Mouse (Mus musculus): ENCODE data around the gene Ankar. TPM values are rescaled to one million over a fixed set of nuclear protein-coding genes. Genes with fewer than 3 reads are reported as not detected.

Gene Ankar
- polyA plus RNA-seq, 1 experiment, result not detected

GRCm38 (mm10) chr1:72718846-72719245 lies 18.5 kb upstream of the Ankar start:
- no peaks in the 10 kb centered on the region for H3K27me3 ChIP-seq (replicated peaks; ENCODE audit: control insufficient read depth, insufficient read depth, low read length)
- no peak overlapping the region for H3K4me3 ChIP-seq (ENCODE audit: insufficient read depth, low read depth, low read length)
- peak; percentile 71 for DNase-seq
- peak; percentile 91 for TF ChIP-seq CTCF (conservative IDR thresholded peaks at IDR 0.05; ENCODE audit: insufficient read depth, insufficient read length, low read depth, low read length)
- TF ChIP-seq POLR2A (IDR thresholded peaks at IDR 0.05; ENCODE audit: low read depth, low read length), result no peak
- WGBS, result 33% methylated on average over 5 of the region's 5 CpGs
- peaks cover 4% of the 10 kb centered on the region; the same call in 1 of the 2 replicates for H3K36me3 ChIP-seq (ENCODE audit: control insufficient read depth, insufficient read depth, low read length)
- H3K27ac ChIP-seq (ENCODE audit: insufficient read depth, low read depth, low read length), result no peak overlapping the region
- H3K4me1 ChIP-seq (ENCODE audit: control insufficient read depth, insufficient read depth, low read length), result no peaks in the 10 kb centered on the region

- Histone ChIP-seq H3K4me1 (ENCODE audit: control insufficient read depth, insufficient read depth, low read length) (no peaks in the 10 kb centered on the region), H3K27me3 (replicated peaks; ENCODE audit: control insufficient read depth, insufficient read depth, low read length) (no peaks in the 10 kb centered on the region), H3K27ac (ENCODE audit: insufficient read depth, low read depth, low read length) (no peak overlapping the region), H3K4me3 (ENCODE audit: insufficient read depth, low read depth, low read length) (no peak overlapping the region), H3K36me3 (ENCODE audit: control insufficient read depth, insufficient read depth, low read length) (peaks cover 10% of the 10 kb centered on the region)
- DNase-seq, result no peak
- WGBS, result 89% methylated on average over 7 of the region's 7 CpGs
- TF ChIP-seq CTCF (conservative IDR thresholded peaks at IDR 0.05; ENCODE audit: insufficient read depth, insufficient read length, low read depth, low read length) (no peak), POLR2A (IDR thresholded peaks at IDR 0.05; ENCODE audit: low read depth, low read length) (no peak)
These were observed 17.2 kb upstream of the Ankar start for GRCm38 (mm10) chr1:72717540-72717939.

- Histone ChIP-seq H3K4me3 (ENCODE audit: insufficient read depth, low read depth, low read length) (no peak overlapping the region), H3K4me1 (ENCODE audit: control insufficient read depth, insufficient read depth, low read length) (no peaks in the 10 kb centered on the region), H3K36me3 (ENCODE audit: control insufficient read depth, insufficient read depth, low read length) (peaks cover 11% of the 10 kb centered on the region), H3K27me3 (replicated peaks; ENCODE audit: control insufficient read depth, insufficient read depth, low read length) (no peaks in the 10 kb centered on the region), H3K27ac (ENCODE audit: insufficient read depth, low read depth, low read length) (no peak overlapping the region)
- TF ChIP-seq CTCF (conservative IDR thresholded peaks at IDR 0.05; ENCODE audit: insufficient read depth, insufficient read length, low read depth, low read length) (peak; percentile 83), POLR2A (IDR thresholded peaks at IDR 0.05; ENCODE audit: low read depth, low read length) (no peak)
- DNase-seq, result peak; percentile 74
- WGBS, result 4% methylated on average over 5 of the region's 5 CpGs
These were observed 16.5 kb upstream of the Ankar start for GRCm38 (mm10) chr1:72716926-72717325.

- TF ChIP-seq CTCF (conservative IDR thresholded peaks at IDR 0.05; ENCODE audit: insufficient read depth, insufficient read length, low read depth, low read length) (no peak), POLR2A (IDR thresholded peaks at IDR 0.05; ENCODE audit: low read depth, low read length) (no peak)
- no peak overlapping the region for H3K4me3 ChIP-seq (ENCODE audit: insufficient read depth, low read depth, low read length)
- 74% methylated on average over 2 of the region's 2 CpGs for WGBS
- no peaks in the 10 kb centered on the region for H3K4me1 ChIP-seq (ENCODE audit: control insufficient read depth, insufficient read depth, low read length)
- H3K36me3 ChIP-seq (ENCODE audit: control insufficient read depth, insufficient read depth, low read length), result peaks cover 11% of the 10 kb centered on the region
- H3K27me3 ChIP-seq (replicated peaks; ENCODE audit: control insufficient read depth, insufficient read depth, low read length), result no peaks in the 10 kb centered on the region
- no peak overlapping the region for H3K27ac ChIP-seq (ENCODE audit: insufficient read depth, low read depth, low read length)
- no peak for DNase-seq
These were observed 16.0 kb upstream of the Ankar start for GRCm38 (mm10) chr1:72716421-72716820.

GRCm38 (mm10) chr1:72715593-72716361 lies 15.4 kb upstream of the Ankar start:
- no peaks in the 10 kb centered on the region for H3K4me1 ChIP-seq (ENCODE audit: control insufficient read depth, insufficient read depth, low read length)
- peaks cover 11% of the 10 kb centered on the region for H3K36me3 ChIP-seq (ENCODE audit: control insufficient read depth, insufficient read depth, low read length)
- no peak overlapping the region for H3K27ac ChIP-seq (ENCODE audit: insufficient read depth, low read depth, low read length)
- no peak overlapping the region for H3K4me3 ChIP-seq (ENCODE audit: insufficient read depth, low read depth, low read length)
- WGBS, result 70% methylated on average over 3 of the region's 3 CpGs
- DNase-seq, result no peak
- TF ChIP-seq CTCF (conservative IDR thresholded peaks at IDR 0.05; ENCODE audit: insufficient read depth, insufficient read length, low read depth, low read length) (no peak), POLR2A (IDR thresholded peaks at IDR 0.05; ENCODE audit: low read depth, low read length) (no peak)
- H3K27me3 ChIP-seq (replicated peaks; ENCODE audit: control insufficient read depth, insufficient read depth, low read length), result no peaks in the 10 kb centered on the region

GRCm38 (mm10) chr1:72715065-72715464 lies 14.7 kb upstream of the Ankar start:
- DNase-seq, result no peak
- Histone ChIP-seq H3K27ac (ENCODE audit: insufficient read depth, low read depth, low read length) (no peak overlapping the region), H3K36me3 (ENCODE audit: control insufficient read depth, insufficient read depth, low read length) (peaks cover 11% of the 10 kb centered on the region), H3K4me1 (ENCODE audit: control insufficient read depth, insufficient read depth, low read length) (no peaks in the 10 kb centered on the region), H3K27me3 (replicated peaks; ENCODE audit: control insufficient read depth, insufficient read depth, low read length) (no peaks in the 10 kb centered on the region), H3K4me3 (ENCODE audit: insufficient read depth, low read depth, low read length) (no peak overlapping the region)
- WGBS, result 84% methylated on average over 1 of the region's 1 CpGs
- no peak for TF ChIP-seq POLR2A (IDR thresholded peaks at IDR 0.05; ENCODE audit: low read depth, low read length)
- TF ChIP-seq CTCF (conservative IDR thresholded peaks at IDR 0.05; ENCODE audit: insufficient read depth, insufficient read length, low read depth, low read length), result no peak

GRCm38 (mm10) chr1:72714547-72714946 lies 14.2 kb upstream of the Ankar start:
- 45% methylated on average over 4 of the region's 4 CpGs for WGBS
- Histone ChIP-seq H3K27ac (ENCODE audit: insufficient read depth, low read depth, low read length) (no peak overlapping the region), H3K4me3 (ENCODE audit: insufficient read depth, low read depth, low read length) (no peak overlapping the region), H3K4me1 (ENCODE audit: control insufficient read depth, insufficient read depth, low read length) (no peaks in the 10 kb centered on the region), H3K36me3 (ENCODE audit: control insufficient read depth, insufficient read depth, low read length) (peaks cover 11% of the 10 kb centered on the region), H3K27me3 (replicated peaks; ENCODE audit: control insufficient read depth, insufficient read depth, low read length) (no peaks in the 10 kb centered on the region)
- no peak for DNase-seq
- TF ChIP-seq CTCF (conservative IDR thresholded peaks at IDR 0.05; ENCODE audit: insufficient read depth, insufficient read length, low read depth, low read length) (no peak), POLR2A (IDR thresholded peaks at IDR 0.05; ENCODE audit: low read depth, low read length) (no peak)
